Mouse (Mus musculus): ENCODE measurements around the gene Ift80.

- TF ChIP-seq CTCF (conservative IDR thresholded peaks at IDR 0.05; ENCODE audit: low read length) (no peak), POU5F1 (IDR thresholded peaks at IDR 0.05; ENCODE audit: borderline replicate concordance, low read length) (no peak)
Measured at GRCm38 (mm10) chr3:68977696-68978095, 26.7 kb downstream of the Ift80 start.
